Comparison of ENCODE assay signal across 8 mouse cellular contexts in genomic region chr11:120013174-120013711, GRCm38 (mm10). TPM values are rescaled to one million over a fixed set of nuclear protein-coding genes. Genes with fewer than 3 reads are reported as not detected.
DNase-seq lines count a peak whose midpoint lies in the region; ATAC-seq lines count a peak whose summit lies in the region.

No protein-coding gene starts in this region.

- intact Hi-C loops in heart, postnatal 10 days (cut with DNase I): loop anchor here (2.0 to 5.0 kb wide), 2 partner anchors 54 to 88 kb away; no protein-coding TSS in a partner anchor

- peaks cover 25% of the 10 kb centered on the region; the same call in 1 of the 2 replicates for H3K27me3 ChIP-seq in forebrain, embryonic 12.5 days
- H3K27me3 ChIP-seq in liver, embryonic 16.5 days (ENCODE audit: control insufficient read depth, insufficient read depth, low read depth, low read length): no peaks in the 10 kb centered on the region; the same call in 1 of the 2 replicates
- no peaks in the 10 kb centered on the region for H3K27me3 ChIP-seq in neural tube, embryonic 14.5 days (ENCODE audit: control insufficient read depth, insufficient read depth, low read length)

- WGBS in forebrain, embryonic 12.5 days: 17% methylated on average over 21 of the region's 21 CpGs
- 11% methylated on average over 21 of the region's 21 CpGs for WGBS in large intestine, adult 2 months
- 14% methylated on average over 21 of the region's 21 CpGs for WGBS in liver, embryonic 16.5 days (ENCODE audit: insufficient replicate concordance)
- 13% methylated on average over 21 of the region's 21 CpGs for WGBS in neural tube, embryonic 14.5 days

- H3K4me1 ChIP-seq in forebrain, embryonic 12.5 days: peaks cover 22% of the 10 kb centered on the region
- peaks cover 4% of the 10 kb centered on the region for H3K4me1 ChIP-seq in liver, embryonic 16.5 days (ENCODE audit: control insufficient read depth, low read depth, low read length)
- peaks cover 8% of the 10 kb centered on the region for H3K4me1 ChIP-seq in neural tube, embryonic 14.5 days (ENCODE audit: control insufficient read depth, insufficient read depth, low read length)

- no peaks in the 10 kb centered on the region for H3K9me3 ChIP-seq in forebrain, embryonic 12.5 days
- H3K9me3 ChIP-seq in liver, embryonic 16.5 days (replicated peaks; ENCODE audit: control insufficient read depth, low read length): no peaks in the 10 kb centered on the region
- no peaks in the 10 kb centered on the region for H3K9me3 ChIP-seq in neural tube, embryonic 14.5 days (ENCODE audit: control insufficient read depth, low read length)

- no peaks in the 10 kb centered on the region for H3K36me3 ChIP-seq in forebrain, embryonic 12.5 days (replicated peaks)
- H3K36me3 ChIP-seq in liver, embryonic 16.5 days (ENCODE audit: control insufficient read depth, insufficient read depth): no peaks in the 10 kb centered on the region
- peaks cover 23% of the 10 kb centered on the region for H3K36me3 ChIP-seq in neural tube, embryonic 14.5 days (ENCODE audit: control insufficient read depth, insufficient read depth, low read length)

- peak overlapping the region; percentile 28 for H3K4me3 ChIP-seq in forebrain, embryonic 12.5 days (replicated peaks)
- H3K4me3 ChIP-seq in liver, embryonic 16.5 days (ENCODE audit: low read depth, low read length): peak overlapping the region; percentile 18; the same call in 1 of the 2 replicates
- H3K4me3 ChIP-seq in neural tube, embryonic 14.5 days (ENCODE audit: low read depth, low read length): peak overlapping the region; percentile 13; the same call in 1 of the 2 replicates

- H3K9ac ChIP-seq in forebrain, embryonic 12.5 days: peak overlapping the region; percentile 49
- 0 out of 2 replicates have a peak overlapping the region, but pooled peaks have one; percentile 4 for H3K9ac ChIP-seq in liver, embryonic 16.5 days (ENCODE audit: low read depth, low read length)
- H3K9ac ChIP-seq in neural tube, embryonic 14.5 days (replicated peaks; ENCODE audit: low read depth, low read length): peak overlapping the region; percentile 39

- 0 out of 2 replicates have a peak overlapping the region, but pooled peaks have one; percentile 36 for H3K27ac ChIP-seq in forebrain, embryonic 12.5 days
- no peak overlapping the region for H3K27ac ChIP-seq in liver, embryonic 16.5 days (ENCODE audit: low read length)
- H3K27ac ChIP-seq in neural tube, embryonic 14.5 days (ENCODE audit: low read depth, low read length): no peak overlapping the region

- H3K4me2 ChIP-seq in forebrain, embryonic 12.5 days: peak overlapping the region; percentile 57
- H3K4me2 ChIP-seq in liver, embryonic 16.5 days (ENCODE audit: low read depth, low read length): peak overlapping the region; percentile 38
- H3K4me2 ChIP-seq in neural tube, embryonic 14.5 days (ENCODE audit: low read depth, low read length): peak overlapping the region; percentile 40; the same call in 1 of the 2 replicates

- DNase-seq in ES-CJ7 (ENCODE audit: low read depth, low spot score): peak; percentile 93
- DNase-seq in c-Kit-positive CD71-positive TER-119-negative erythroid progenitor cells, embryonic 14.5 days (ENCODE audit: low read depth): peak; percentile 72
- DNase-seq in heart, postnatal 10 days: peak; percentile 86 to 92
- DNase-seq in large intestine, adult 2 months (ENCODE audit: low read depth, low spot score): peak; percentile 71
- DNase-seq in thymus, postnatal 0 days (ENCODE audit: low spot score): peak; percentile 84

- peak; percentile 67 for ATAC-seq in forebrain, embryonic 12.5 days (ENCODE audit: low FRiP score)
- ATAC-seq in liver, embryonic 16.5 days (ENCODE audit: low read depth): peak; percentile 61
- ATAC-seq in neural tube, embryonic 14.5 days (ENCODE audit: low read depth): peak; percentile 71

RNA-seq across cellular contexts. Expression of gene Aatk, which starts 33.7 kb away (rescaled TPM):
- polyA plus RNA-seq in forebrain, embryonic 12.5 days (2016; fragmentation: Nextera tagmentation; extraction: Ambion mirVana): 6.1 and 7.6 TPM in 2 replicates
- 1 to 10 TPM; 5.6 to 7.7 TPM for total RNA-seq in heart, postnatal 10 days (2021)
- polyA plus RNA-seq in large intestine, adult 2 months (2012; rRNA removed): 4.1 and 5.3 TPM in 2 replicates
- 0.48 and 0.67 TPM in 2 replicates for polyA plus RNA-seq in liver, embryonic 16.5 days (2015; fragmentation: Nextera tagmentation; extraction: Ambion mirVana)
- 32.2 and 37.7 TPM in 2 replicates for polyA plus RNA-seq in neural tube, embryonic 14.5 days (2014; fragmentation: Nextera tagmentation; extraction: Ambion mirVana)
- polyA plus RNA-seq in thymus, postnatal 0 days (2015; fragmentation: Nextera tagmentation; extraction: Ambion mirVana): 0.21 and 0.31 TPM in 2 replicates
